30 mouse cellular contexts compared by ENCODE assay signal in genomic region chr12:44378431-44379161, GRCm38 (mm10). TPM values are rescaled to one million over a fixed set of nuclear protein-coding genes. Genes with fewer than 3 reads are reported as not detected.
DNase-seq lines count a peak whose midpoint lies in the region; ATAC-seq and TF ChIP-seq lines count a peak whose summit lies in the region.
"Had no signal": no experiment of that assay in that cellular context is flagged by ENCODE, and none has a peak within 500 bp of the region (broad histone marks: within the 10 kb centered on the region; RNA-seq: fewer than 3 reads in every experiment).

No protein-coding gene starts in this region.

- no peak for DNase-seq in hindbrain, embryonic 11.5 days (ENCODE audit: low spot score)
- DNase-seq in lung, postnatal 36 days: no peak
- peak; percentile 30 for DNase-seq in right cerebral cortex, adult 18-20 months
- DNase-seq in right cerebral cortex, postnatal 4 days: no peak
- DNase-seq in hindbrain, postnatal 0 days (ENCODE audit: low spot score): peak; percentile 38
- DNase-seq in testis, postnatal 14 days (ENCODE audit: low spot score): no peak
- DNase-seq: adrenal gland, postnatal 36 days; cerebellum, adult 11 months; cerebellum, adult 9-11 months; gastrocnemius, postnatal 10 days; heart, adult 11 months; kidney, adult 9 months; kidney, postnatal 25 days; liver; retina, postnatal 1 day; thymus, adult 2 months; thymus, postnatal 4 days had no signal

- no peaks in the 10 kb centered on the region for H3K27me3 ChIP-seq in hindbrain, embryonic 11.5 days (ENCODE audit: control insufficient read depth, insufficient read depth, low read length)
- H3K27me3 ChIP-seq in hindbrain, embryonic 13.5 days: no peaks in the 10 kb centered on the region
- no peaks in the 10 kb centered on the region for H3K27me3 ChIP-seq in lung, embryonic 15.5 days
- H3K27me3 ChIP-seq in hindbrain, postnatal 0 days (ENCODE audit: insufficient read depth, low read length): no peaks in the 10 kb centered on the region
- H3K27me3 ChIP-seq: liver, embryonic 15.5 days; neural tube, embryonic 13.5 days had no signal

- H3K9ac ChIP-seq in hindbrain, embryonic 11.5 days (ENCODE audit: low read depth, low read length): no peak overlapping the region
- H3K9ac ChIP-seq in hindbrain, embryonic 13.5 days: no peak overlapping the region
- H3K9ac ChIP-seq in lung, embryonic 15.5 days: no peak overlapping the region
- no peak overlapping the region for H3K9ac ChIP-seq in hindbrain, postnatal 0 days (replicated peaks; ENCODE audit: low read length)
- H3K9ac ChIP-seq: liver, embryonic 15.5 days; neural tube, embryonic 13.5 days had no signal

- no peak overlapping the region for H3K27ac ChIP-seq in hindbrain, embryonic 11.5 days (ENCODE audit: low read depth, low read length)
- H3K27ac ChIP-seq in hindbrain, embryonic 13.5 days: no peak overlapping the region
- H3K27ac ChIP-seq in lung, embryonic 15.5 days: peak overlapping the region; percentile 2; the same call in 1 of the 2 replicates
- H3K27ac ChIP-seq in hindbrain, postnatal 0 days: peak overlapping the region; percentile 66; the same call in 1 of the 2 replicates
- H3K27ac ChIP-seq: embryonic facial prominence, embryonic 10.5 days; limb, embryonic 10.5 days; liver, embryonic 15.5 days; macrophage; midbrain, embryonic 10.5 days; neural tube, embryonic 13.5 days had no signal

- ATAC-seq in hindbrain, embryonic 11.5 days (ENCODE audit: low FRiP score): peak; percentile 30; the same call in 1 of the 2 replicates
- no peak for ATAC-seq in hindbrain, embryonic 13.5 days (ENCODE audit: low FRiP score)
- ATAC-seq in lung, embryonic 15.5 days (ENCODE audit: borderline replicate concordance, extremely low read depth, low FRiP score, low TSS enrichment): peak; percentile 65; the same call in 1 of the 2 replicates
- peak; percentile 78 for ATAC-seq in hindbrain, postnatal 0 days
- ATAC-seq: intestine, embryonic 16.5 days; Patski had no signal

- no peaks in the 10 kb centered on the region for H3K9me3 ChIP-seq in hindbrain, embryonic 11.5 days (ENCODE audit: control insufficient read depth, low read length)
- H3K9me3 ChIP-seq in hindbrain, embryonic 13.5 days: no peaks in the 10 kb centered on the region
- no peaks in the 10 kb centered on the region for H3K9me3 ChIP-seq in lung, embryonic 15.5 days
- H3K9me3 ChIP-seq in hindbrain, postnatal 0 days (ENCODE audit: low read length): no peaks in the 10 kb centered on the region
- H3K9me3 ChIP-seq: embryonic facial prominence, embryonic 10.5 days; limb, embryonic 10.5 days; liver, embryonic 15.5 days; midbrain, embryonic 10.5 days; neural tube, embryonic 13.5 days had no signal

- H3K4me2 ChIP-seq in hindbrain, embryonic 11.5 days (replicated peaks; ENCODE audit: low read depth, low read length): no peak overlapping the region
- no peak overlapping the region for H3K4me2 ChIP-seq in hindbrain, embryonic 13.5 days
- H3K4me2 ChIP-seq in lung, embryonic 15.5 days: no peak overlapping the region
- H3K4me2 ChIP-seq in hindbrain, postnatal 0 days (ENCODE audit: low read depth, low read length): no peak overlapping the region; the same call in 1 of the 2 replicates
- H3K4me2 ChIP-seq: heart, embryonic 11.5 days; liver, embryonic 15.5 days; neural tube, embryonic 13.5 days had no signal

- H3K36me3 ChIP-seq in hindbrain, embryonic 11.5 days (ENCODE audit: control insufficient read depth, insufficient read depth, low read length): no peaks in the 10 kb centered on the region
- H3K36me3 ChIP-seq in hindbrain, embryonic 13.5 days: no peaks in the 10 kb centered on the region
- H3K36me3 ChIP-seq in lung, embryonic 15.5 days: no peaks in the 10 kb centered on the region
- no peaks in the 10 kb centered on the region for H3K36me3 ChIP-seq in hindbrain, postnatal 0 days (ENCODE audit: insufficient read depth, low read length)
- H3K36me3 ChIP-seq: embryonic facial prominence, embryonic 10.5 days; limb, embryonic 10.5 days; liver, embryonic 15.5 days; midbrain, embryonic 10.5 days; neural tube, embryonic 13.5 days had no signal

- 79% methylated on average over 8 of the region's 8 CpGs for WGBS in hindbrain, embryonic 11.5 days
- WGBS in hindbrain, embryonic 13.5 days: 60% methylated on average over 8 of the region's 8 CpGs
- 59% methylated on average over 8 of the region's 8 CpGs for WGBS in lung, embryonic 15.5 days
- 43% methylated on average over 8 of the region's 8 CpGs for WGBS in hindbrain, postnatal 0 days

- TF ChIP-seq CTCF in hindbrain, postnatal 0 days (IDR thresholded peaks at IDR 0.05; ENCODE audit: low read depth): no peak

- H3K4me3 ChIP-seq in hindbrain, embryonic 11.5 days (ENCODE audit: low read depth, low read length): no peak overlapping the region
- no peak overlapping the region for H3K4me3 ChIP-seq in hindbrain, embryonic 13.5 days
- H3K4me3 ChIP-seq in lung, embryonic 15.5 days: no peak overlapping the region
- H3K4me3 ChIP-seq in hindbrain, postnatal 0 days (ENCODE audit: low read length): no peak overlapping the region
- H3K4me3 ChIP-seq: embryonic facial prominence, embryonic 10.5 days; limb, embryonic 10.5 days; liver, embryonic 15.5 days; midbrain, embryonic 10.5 days; myocyte; neural tube, embryonic 13.5 days had no signal

- H3K4me1 ChIP-seq in hindbrain, embryonic 11.5 days (replicated peaks; ENCODE audit: control insufficient read depth, insufficient read depth, low read length): no peaks in the 10 kb centered on the region
- H3K4me1 ChIP-seq in hindbrain, embryonic 13.5 days (replicated peaks): peaks cover 8% of the 10 kb centered on the region
- H3K4me1 ChIP-seq in lung, embryonic 15.5 days: no peaks in the 10 kb centered on the region
- H3K4me1 ChIP-seq in hindbrain, postnatal 0 days (ENCODE audit: insufficient read depth, low read length): peaks cover 12% of the 10 kb centered on the region; the same call in 1 of the 2 replicates
- H3K4me1 ChIP-seq: limb, embryonic 10.5 days; liver, embryonic 15.5 days; midbrain, embryonic 10.5 days had no signal

RNA-seq across cellular contexts. Expression of gene Nrcam, which starts 49.9 kb away (rescaled TPM):
- 67.6 and 82.8 TPM in 2 replicates for polyA plus RNA-seq in hindbrain, embryonic 11.5 days (2014; fragmentation: Nextera tagmentation; extraction: Ambion mirVana)
- 132 and 133 TPM in 2 replicates for polyA plus RNA-seq in hindbrain, embryonic 13.5 days (2015; fragmentation: Nextera tagmentation; extraction: Ambion mirVana)
- 18.8 and 22.0 TPM in 2 replicates for polyA plus RNA-seq in lung, embryonic 15.5 days (2015; fragmentation: Nextera tagmentation; extraction: Ambion mirVana)
- 163 and 192 TPM in 2 replicates for total RNA-seq in hindbrain, postnatal 0 days (2014; rRNA removed)
- polyA plus RNA-seq in hindbrain, postnatal 0 days (2015; fragmentation: Nextera tagmentation; extraction: Ambion mirVana): 113 and 117 TPM in 2 replicates
- total RNA-seq: hematopoietic stem cell, adult 5-6 weeks had no signal

Comparison
In these comparisons a context has a peak if more than half of its experiments do, and no peak if none do; other contexts are left out.
1. DNase-seq: peak in right cerebral cortex, adult 18-20 months (single experiment) and hindbrain, postnatal 0 days (single experiment); none in hindbrain, embryonic 11.5 days (single experiment), lung, postnatal 36 days (single experiment), right cerebral cortex, postnatal 4 days (single experiment) and testis, postnatal 14 days (single experiment).
2. H3K27ac ChIP-seq: peak in lung, embryonic 15.5 days (single experiment) and hindbrain, postnatal 0 days (single experiment); none in hindbrain, embryonic 11.5 days (single experiment) and hindbrain, embryonic 13.5 days (single experiment).